Mouse (Mus musculus): Measurements from ENCODE around the gene Spic. TPM values are rescaled to one million over a fixed set of nuclear protein-coding genes. Genes with fewer than 3 reads are reported as not detected.
A peak's percentile ranks its signal among the peaks of the same experiment; 100 is the strongest.

Gene Spic
- total RNA-seq (2021) = under 1 TPM in 1 of 2 experiments, not detected in 1; 0.20 TPM

DNA sequence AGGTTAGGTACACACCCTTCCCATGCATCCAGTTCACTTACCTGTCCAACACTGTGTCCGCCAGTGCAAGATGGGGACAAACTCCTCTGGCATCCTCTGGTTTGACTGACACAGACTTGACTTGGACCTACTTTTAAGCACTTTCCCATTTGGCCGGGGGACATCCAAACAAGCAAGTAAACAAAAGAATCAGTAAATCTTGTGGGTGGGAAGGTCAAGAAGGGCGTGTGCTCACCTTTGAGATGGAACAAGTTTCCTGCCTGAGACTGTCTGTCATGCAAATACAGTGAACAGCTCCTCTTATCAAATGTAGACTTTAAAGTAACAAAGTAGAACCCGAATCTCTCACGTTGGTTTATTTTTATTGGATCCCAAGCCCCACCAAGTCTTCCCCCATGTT lies at the start of gene Spic:
Spic (minus strand) TSS at position 91 of the 400 bp plus-strand sequence.
- intact Hi-C loops (cut with DNase I) = no loop called here
- DNase-seq = no peak

DNA sequence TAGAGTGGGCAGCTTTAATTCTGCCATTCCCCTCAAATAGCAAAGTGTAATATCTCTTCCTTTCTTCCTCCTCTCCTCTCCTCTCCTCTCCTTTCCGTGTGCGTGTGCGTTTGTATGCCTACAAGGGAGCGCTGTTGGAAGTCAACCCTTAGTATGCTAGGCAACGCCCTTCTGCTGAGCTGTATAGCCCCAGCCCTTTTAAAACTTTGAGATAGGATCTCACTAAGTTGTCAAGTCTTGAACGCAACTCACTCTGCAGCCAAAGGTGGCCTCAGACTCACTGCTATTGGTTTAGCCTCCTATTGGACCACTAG lies 47.5 kb upstream of the Spic start:
- intact Hi-C loops (cut with DNase I) = loop anchor here (5.0 kb wide), 2 partner anchors 95 to 230 kb away; partner anchors contain the start of genes Chpt1 and Utp20
- DNase-seq = no peak

DNA sequence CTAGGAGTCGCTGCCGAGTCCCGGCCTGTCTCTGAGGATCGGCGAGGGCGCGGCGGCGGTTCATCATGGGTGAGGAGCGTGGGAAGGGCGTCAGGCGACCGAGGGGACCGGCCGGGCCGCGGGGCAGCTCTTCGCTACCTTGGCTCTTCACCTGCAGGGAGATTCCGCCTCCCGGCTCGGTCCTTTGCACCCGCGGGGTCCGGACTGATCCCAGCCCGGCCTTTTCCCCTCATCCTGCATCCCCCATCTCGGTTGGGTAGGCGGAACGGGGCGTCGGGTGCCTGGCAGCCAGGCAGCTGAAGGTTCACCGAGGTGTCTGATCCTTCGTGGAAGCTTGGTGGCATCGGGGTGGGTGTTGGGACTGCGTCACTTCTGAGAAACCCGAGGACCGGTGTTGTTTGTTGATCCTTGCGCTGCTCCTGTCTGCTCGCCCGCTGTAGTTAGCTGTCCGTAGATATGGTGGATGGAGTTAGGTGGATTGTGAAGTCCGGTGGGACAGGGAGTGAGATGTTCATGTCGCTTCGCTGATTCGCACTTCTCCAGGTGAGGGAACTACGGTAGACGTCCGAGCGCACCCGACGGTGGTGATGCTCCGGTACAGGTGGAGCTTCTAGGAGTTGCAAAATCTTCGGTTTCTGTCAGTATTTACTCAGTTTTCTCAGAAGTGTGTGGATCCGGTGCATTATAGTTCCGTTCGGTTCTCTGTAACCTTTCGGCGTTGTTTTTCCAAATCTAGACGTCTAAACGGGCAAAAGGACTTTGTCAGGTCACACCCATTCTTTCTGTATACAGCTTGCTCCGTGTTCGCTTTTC lies 46.9 kb upstream of the Spic start:
- no peak for DNase-seq
- intact Hi-C loops (cut with DNase I) = loop anchor here (2.0 to 5.0 kb wide), 3 partner anchors 96 to 353 kb away; partner anchors contain the start of genes Chpt1, Dram1, Gnptab and Utp20

DNA sequence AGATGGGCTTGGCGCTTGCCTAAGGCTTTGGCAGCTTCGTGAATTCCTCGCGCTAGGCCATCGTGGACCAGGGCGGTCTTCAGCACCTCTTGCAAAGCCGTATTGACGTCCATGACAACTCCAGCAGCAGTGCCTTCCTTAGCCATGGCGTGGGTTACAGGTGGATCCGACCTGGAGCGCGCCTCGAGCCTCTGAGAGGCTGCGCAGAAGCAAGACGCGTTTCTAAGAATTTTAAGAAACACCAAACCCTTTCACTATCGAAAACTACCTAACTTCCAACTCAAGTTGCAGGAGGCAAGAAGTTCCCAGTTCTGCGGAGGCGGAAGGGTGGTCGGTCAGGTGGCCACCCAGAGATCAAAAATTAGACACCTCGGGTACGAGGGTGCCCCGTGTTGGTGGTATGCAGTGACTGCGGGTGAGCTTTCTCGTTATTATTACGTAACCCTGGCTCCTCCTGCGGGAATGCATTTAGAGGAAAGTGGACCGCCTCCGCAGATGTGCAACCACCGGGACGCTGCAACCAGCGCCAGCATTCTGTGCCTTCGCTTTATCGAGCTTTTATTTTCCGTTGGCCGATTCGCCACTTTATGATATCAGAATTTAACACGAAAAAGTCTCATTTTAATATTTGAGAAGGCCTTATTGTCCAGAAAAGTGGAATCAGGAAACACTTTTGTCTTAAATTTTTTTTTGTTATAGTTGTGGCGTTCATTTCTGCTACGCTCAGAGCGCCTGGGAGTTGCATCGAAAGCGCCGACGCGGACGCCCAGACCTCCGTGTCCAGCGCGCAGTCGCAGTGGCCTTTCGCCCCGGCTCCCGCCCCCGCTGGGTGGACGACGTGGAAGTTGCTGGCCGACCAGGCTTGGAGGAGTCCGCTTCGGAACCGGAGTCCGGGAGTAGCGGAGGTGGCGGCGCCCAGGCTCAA lies 46.0 kb upstream of the Spic start, which contains the start of gene Arl1:
Arl1 (plus strand) TSS at position 288 of the 925 bp plus-strand sequence.
- DNase-seq = peak; percentile 95 to 96
- intact Hi-C loops (cut with DNase I) = loop anchor here (2.0 to 5.0 kb wide), 3 partner anchors 96 to 352 kb away; partner anchors contain the start of genes Chpt1, Dram1, Gnptab and Utp20

DNA sequence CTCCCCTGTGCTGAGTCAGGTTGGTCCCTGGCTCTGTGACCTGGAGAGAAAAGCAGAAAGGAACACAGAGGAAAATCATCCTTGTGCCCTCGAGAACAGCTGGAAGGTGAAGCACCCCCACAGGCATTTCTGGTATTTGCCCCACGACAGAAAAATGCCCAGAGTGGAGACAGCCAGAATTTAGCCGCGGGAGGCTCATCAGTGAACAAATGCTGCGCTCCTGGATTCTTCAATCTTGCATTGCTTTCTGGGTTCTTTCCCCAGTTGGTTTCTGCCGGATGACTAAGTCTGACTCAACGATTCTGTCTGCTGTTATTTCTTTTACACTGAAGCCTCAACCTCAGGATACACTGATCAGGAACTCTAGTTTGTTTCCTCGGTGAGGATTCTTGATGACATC lies 43.4 kb upstream of the Spic start:
- intact Hi-C loops (cut with DNase I) = loop anchor here (10.0 kb wide), 1 partner anchor 273 kb away; the partner anchor contains the start of gene Sycp3
- no peak for DNase-seq

DNA sequence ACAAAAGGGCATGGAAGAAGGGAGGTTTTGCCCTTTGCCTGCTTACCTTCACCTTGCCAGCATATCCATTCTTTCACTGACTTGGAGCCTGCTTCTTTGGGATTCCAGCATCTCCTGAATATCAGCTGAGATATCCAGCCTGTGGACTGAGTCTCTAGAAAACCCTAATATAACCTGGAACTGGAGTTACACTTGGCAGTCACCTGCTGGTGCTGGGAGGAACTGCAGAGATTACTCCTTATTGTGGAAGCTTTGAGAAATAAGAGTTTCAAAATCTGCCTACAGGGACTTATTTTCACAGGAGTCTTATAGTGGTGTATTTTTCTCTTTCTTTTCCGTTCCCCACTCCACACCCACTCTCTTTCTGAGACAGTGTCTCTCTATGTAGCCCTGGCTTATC lies 42.3 kb upstream of the Spic start:
- DNase-seq = peak; percentile 37 to 52
- intact Hi-C loops (cut with DNase I) = loop anchor here (10.0 kb wide), 1 partner anchor 272 kb away; the partner anchor contains the start of gene Sycp3

DNA sequence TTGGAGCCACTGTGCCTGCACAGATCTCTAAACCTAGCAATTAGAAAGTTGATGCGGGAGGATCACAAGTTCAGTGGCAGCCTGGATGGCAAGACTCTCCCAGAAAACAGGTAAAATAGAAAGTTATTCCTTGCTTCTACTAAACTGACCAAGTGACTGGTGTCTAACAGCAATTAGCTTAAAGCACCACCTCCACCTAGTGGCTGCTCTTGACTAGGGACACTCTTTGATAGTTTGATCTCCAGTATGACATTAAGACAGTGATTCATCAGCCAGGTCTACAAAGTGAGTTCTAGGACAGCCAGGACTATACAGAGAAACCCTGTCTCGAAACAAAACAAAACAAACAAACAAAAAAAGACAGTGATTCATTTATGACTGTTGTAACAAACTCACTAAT lies 40.5 kb upstream of the Spic start:
- intact Hi-C loops (cut with DNase I) = loop anchor here (10.0 kb wide), 1 partner anchor 271 kb away; the partner anchor contains the start of gene Sycp3
- DNase-seq = peak; percentile 33 to 43

DNA sequence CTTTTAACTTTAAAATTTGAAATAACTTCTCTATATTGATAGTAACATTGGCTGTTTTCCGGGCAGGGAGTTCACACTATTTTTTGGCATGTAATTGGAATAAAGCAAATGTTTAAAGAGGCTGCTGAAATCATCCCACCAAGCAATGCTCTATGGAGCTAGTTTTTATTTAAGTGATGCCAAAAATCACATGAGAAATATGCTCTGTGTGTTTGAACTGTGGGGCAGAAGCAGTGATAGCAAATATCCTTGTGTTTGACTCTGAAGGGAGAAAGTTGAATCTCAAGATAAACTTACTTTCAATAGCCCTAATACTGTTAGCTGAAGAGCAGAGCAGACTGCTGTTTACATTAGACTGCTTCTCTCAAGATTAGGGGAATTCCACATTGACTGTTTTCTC lies 34.8 kb upstream of the Spic start:
- intact Hi-C loops (cut with DNase I) = loop anchor here (10.0 kb wide), 1 partner anchor 265 kb away; the partner anchor contains the start of gene Sycp3
- DNase-seq = no peak

DNA sequence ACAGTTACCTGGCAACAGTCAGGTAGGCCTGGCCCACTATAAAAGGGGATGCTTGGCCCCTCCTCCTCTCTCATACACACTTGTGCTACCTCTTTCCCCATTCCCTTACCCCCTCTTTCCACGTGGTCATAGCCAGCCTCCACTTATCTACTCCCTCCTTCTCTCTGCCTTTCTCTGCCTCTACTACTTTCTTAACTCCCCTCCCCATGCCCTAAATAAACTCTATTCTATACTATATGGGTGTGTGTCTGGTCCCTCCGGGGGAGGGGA lies 32.9 kb upstream of the Spic start:
- DNase-seq = no peak
- intact Hi-C loops (cut with DNase I) = no loop called here

DNA sequence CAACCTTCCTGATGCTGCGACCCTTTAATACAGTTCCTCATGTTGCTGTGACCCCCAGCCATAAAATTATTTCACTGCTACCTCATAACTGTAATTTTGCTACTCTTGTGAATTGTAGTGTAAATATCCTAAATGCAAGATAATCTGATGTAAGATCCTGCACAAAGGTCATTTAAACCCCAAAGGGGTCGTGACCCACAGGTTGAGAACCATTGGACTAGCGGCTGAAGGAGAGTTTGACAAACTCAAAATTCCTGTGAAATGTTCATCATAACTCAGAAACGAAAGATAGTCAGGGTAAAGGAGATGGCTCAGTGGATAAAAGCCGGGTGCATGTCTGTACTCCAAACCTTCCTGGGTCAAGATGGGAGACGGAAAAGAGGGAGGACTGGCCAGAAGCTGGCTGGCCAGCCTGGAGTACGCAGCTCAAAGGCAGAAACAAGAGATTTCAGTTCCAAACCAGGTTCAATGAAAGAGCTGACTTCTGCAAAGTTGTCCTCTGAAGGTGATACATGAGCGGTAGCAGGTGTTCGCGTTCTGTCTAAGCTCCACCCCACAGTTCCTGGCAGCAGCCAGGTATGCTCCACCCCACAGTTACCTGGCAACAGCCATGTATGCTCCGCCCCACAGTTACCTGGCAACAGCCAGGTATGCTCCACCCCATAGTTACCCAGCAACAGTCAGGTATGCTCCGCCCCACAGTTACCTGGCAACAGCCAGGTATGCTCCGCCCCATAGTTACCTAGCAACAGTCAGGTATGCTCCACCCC lies 32.4 kb upstream of the Spic start:
- no peak for DNase-seq
- intact Hi-C loops (cut with DNase I) = no loop called here

DNA sequence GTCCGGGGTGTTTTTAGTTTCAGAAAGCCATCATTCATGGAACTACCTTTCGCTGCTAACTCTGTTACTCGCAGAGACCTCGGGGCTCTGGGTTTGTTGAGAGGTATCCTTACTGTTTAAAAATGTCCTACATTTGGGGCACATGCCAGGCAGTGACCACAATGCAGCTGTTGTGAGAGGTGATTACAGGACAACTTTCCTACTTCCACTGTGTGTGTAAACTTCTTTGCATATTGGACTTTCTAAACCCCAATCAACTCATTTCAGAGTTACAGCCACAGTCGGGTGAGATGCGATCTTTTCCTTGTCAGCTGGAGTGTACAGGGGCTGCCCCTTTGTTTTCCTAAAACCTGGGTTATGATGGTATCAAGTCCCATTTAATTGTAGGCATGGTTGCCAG lies 30.8 kb upstream of the Spic start:
- intact Hi-C loops (cut with DNase I) = no loop called here
- DNase-seq = no peak

DNA sequence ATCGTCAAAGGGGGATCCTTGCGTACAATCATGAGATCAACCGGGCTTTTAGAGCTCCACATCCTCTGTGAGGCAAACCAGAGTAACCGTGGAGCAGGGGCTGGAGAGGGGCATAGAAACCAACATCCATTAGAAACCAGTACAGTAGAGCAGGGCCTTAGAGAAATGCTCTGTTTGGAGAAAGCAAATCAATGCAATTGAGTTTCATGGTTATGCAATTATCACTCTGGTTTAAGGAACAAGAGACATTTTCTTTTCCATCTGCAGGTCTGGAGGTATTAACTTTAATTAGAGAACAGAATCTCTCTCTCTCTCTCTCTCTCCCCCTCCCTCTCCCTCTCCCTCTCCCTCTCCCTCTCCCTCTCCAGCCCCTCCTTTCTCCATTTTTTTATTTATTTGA lies 29.9 kb upstream of the Spic start:
- intact Hi-C loops (cut with DNase I) = no loop called here
- DNase-seq = no peak

DNA sequence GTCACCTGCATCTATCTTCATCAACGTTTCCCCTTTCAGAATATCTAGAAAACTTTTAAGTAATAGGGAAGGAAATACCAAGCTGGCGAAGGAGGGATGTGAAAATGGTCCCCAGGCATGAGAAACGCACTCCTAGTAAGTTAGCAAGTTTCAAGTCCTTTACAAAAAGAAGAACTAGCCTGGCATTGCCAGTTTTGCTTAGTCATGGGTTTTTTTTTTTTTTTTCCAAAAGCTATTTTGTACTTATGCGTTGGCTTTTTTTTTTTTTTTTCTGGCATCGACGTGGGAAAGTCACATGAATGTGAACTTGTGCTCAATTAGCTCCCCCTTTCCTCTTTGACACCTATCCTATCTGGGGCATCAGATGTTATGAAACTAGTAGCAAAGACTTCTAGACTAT lies 27.5 kb upstream of the Spic start:
- intact Hi-C loops (cut with DNase I) = no loop called here
- no peak for DNase-seq

DNA sequence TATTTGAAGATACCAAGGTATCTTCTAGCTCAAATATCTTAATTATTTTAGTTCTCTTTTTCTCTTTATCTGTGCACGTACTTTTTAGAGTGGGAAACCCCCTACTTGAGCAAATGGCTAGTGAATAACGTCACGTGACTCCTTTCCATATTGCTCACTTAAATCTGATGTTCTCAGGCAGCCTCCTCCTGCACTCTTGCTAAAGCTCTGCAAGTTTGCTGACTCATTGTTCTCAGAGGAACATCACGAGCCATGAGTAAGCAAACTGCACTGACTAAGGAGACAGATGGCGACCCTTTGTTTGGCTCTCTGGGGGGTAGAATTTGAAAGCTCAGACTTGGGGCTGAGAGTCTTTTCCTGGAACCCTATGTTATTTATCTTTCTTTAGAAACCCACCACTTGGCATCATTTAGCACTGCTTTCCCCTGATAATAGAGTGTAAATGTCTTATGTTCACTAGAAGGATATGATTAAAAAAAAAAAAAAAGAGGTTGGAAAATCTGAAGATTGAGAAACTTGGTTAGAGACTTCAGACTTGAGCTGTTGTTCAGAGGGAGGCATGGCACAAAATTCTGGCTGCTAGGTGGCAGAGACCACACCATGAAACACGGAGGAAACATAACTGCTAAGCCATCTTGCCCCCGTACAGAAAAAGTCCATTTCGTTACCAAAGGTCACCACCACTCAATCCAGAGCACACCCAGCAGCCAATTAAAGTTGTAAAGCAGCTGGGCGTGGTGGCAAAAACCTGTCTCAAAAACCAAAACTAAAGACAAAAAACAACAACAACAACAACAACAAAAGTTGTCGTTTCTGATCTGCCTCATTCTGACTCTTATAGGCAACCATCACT lies 24.1 kb upstream of the Spic start:
- DNase-seq = no peak
- intact Hi-C loops (cut with DNase I) = no loop called here

DNA sequence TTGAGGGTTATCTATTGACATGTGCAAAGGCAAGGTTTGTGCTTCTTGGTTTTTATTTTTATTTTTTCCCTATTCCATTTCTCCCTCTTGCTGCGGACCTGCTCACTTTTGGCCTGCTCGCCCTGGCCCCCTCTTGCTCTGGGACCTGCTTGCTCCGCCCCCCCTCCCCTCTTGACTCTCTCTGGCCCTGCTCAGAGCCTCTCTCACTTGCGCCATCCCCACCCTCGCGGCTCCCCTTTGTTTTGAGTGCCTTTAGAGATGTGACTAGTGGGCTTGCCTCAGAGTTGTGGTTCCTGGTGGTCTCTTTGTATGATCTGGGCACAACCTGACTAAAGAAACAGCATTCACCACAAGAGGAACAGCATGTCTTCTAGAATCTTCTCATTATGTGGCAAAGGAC lies 16.1 kb upstream of the Spic start:
- no peak for DNase-seq
- intact Hi-C loops (cut with DNase I) = no loop called here

DNA sequence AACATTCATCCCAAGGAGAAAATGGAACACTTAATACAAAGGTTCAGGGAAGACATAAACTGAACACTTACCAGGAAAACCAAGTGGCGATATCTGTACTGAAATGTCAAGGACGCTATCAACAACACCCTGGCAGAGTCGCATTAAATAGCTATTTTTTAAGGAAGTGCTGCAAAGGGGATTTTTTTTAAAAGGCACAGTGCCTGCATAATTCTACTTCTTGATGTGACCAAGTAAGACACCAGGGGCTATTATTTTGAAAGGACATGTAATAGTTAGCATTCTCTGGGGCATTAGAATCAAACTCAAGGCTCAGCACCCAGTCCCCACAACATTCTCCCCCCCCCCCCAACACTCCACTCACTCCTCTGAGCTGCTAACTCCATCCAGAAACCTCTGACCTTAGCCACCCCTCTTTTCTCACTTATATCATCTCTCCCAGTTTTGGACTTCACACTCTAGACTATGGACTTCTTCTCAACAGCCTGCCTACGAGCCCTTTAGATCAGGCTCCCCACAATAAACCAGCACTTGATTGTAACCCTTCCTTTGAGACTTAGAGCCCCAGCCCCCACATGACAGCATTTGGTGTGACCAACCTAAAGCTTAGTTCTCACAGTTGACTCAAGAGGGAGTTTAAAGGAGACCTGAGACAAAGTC lies 1.8 kb downstream of the Spic start:
- intact Hi-C loops (cut with DNase I) = no loop called here
- DNase-seq = no peak

DNA sequence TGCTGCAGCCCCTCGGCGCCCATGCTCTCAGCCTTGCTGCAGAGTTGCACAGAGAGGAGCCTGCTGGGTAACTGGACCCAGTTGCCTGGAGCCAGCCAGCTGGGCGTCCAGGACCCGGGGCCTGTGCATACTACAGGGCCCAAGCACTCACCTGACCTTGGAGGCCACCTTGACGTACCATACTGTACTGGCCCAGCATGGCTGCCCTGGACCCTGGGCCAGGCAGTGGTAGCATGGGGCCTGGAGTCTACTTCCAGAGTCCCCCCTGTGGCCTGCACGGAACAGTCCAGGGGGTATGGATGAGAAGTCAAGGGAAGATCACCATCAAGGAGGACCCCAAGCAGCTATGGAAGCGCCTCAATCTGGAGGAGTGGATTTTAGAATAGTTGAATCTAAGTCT lies 12.0 kb downstream of the Spic start:
- DNase-seq = no peak
- intact Hi-C loops (cut with DNase I) = no loop called here

DNA sequence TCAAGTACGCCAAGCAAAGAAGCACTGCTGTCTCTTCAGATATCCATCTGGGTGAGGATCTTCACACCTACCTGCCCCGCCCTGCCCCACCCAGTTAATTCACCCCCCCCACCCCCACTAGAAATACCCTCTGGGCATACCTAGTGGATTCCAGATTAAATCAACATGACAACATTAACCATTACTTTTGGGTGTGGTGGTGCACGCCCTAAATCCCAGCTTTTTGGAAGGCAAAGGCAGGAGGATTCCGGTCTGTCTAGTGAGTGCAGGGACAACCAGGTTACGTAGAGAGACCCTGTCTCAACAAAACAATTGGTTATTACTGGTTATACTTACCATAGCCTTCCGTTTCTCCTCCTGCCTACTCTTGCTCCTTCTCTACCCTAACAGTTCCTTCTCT lies 12.7 kb downstream of the Spic start:
- intact Hi-C loops (cut with DNase I) = no loop called here
- no peak for DNase-seq

DNA sequence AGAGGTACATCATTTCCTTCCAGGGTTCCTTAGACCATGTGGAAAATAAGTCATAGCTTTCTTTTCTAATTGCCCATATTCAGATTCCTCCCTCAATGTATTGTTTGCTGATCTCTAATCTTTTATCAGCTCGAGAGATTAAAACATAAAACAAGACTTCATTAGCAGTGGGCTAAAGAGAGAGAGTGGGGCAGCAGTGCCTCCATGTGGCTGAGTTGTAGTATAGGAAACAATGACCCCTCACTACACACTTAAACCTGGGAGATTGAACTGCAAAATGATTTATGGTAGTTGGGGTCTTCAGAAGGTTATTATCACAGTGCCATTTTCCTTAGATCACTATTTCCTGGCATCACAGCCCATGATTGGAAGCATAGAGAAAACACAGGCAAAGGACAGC lies 15.1 kb downstream of the Spic start:
- peak; percentile 12 to 36 for DNase-seq
- intact Hi-C loops (cut with DNase I) = loop anchor here (2.0 to 10.0 kb wide), 4 partner anchors 115 to 293 kb away; partner anchors contain the start of gene Sycp3

Measured in heart, postnatal 10 days (tissue).